Mouse (Mus musculus): ENCODE measurements around the gene Etv4. TPM values are rescaled to one million over a fixed set of nuclear protein-coding genes. Genes with fewer than 3 reads are reported as not detected.

The Etv4 gene
- polyA plus RNA-seq, 1 experiment from 2014 or later = 15.4 TPM

- no peak overlapping the region for H3K27ac ChIP-seq
- ATAC-seq (ENCODE audit: low FRiP score, low read depth) = no peak
- peaks cover 86% of the 10 kb centered on the region for H3K36me3 ChIP-seq
- H3K4me1 ChIP-seq = no peaks in the 10 kb centered on the region
- H3K27me3 ChIP-seq (replicated peaks) = no peaks in the 10 kb centered on the region
- H3K4me3 ChIP-seq = no peak overlapping the region
- no peak overlapping the region for H3K9ac ChIP-seq
- H3K4me2 ChIP-seq (replicated peaks) = no peak overlapping the region
- no peaks in the 10 kb centered on the region for H3K9me3 ChIP-seq
- WGBS = 94% methylated on average over 8 of the region's 8 CpGs
These were observed 27.8 kb downstream of the Etv4 start for GRCm38 (mm10) chr11:101757366-101757765.

DNA sequence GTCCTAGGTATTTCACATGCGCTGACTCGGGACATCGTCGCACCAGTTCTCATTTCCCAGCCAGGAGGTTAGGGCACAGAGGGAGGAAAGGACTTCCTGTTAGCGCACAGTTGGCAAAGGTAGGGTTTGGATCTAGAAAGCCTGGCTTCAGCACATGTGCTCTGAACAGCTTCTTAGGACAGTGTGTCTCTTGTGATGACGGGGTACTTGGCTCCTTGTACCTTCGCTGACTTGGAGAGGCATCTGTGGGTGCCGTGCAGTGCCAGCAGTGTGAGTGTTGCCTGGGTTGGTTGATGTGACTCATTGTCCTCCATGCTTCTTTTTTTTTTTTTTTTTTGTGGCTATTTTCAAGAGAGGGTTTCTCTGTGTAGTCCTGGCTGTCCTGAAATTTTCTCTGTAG lies 28.6 kb downstream of the Etv4 start:
- H3K9me3 ChIP-seq = no peaks in the 10 kb centered on the region
- WGBS = 95% methylated on average over 8 of the region's 8 CpGs
- H3K27ac ChIP-seq = no peak overlapping the region
- no peak overlapping the region for H3K4me3 ChIP-seq
- no peaks in the 10 kb centered on the region for H3K27me3 ChIP-seq (replicated peaks)
- peaks cover 86% of the 10 kb centered on the region for H3K36me3 ChIP-seq
- H3K9ac ChIP-seq = no peak overlapping the region
- no peak for ATAC-seq (ENCODE audit: low FRiP score, low read depth)
- H3K4me1 ChIP-seq = no peaks in the 10 kb centered on the region
- H3K4me2 ChIP-seq (replicated peaks) = no peak overlapping the region

GRCm38 (mm10) chr11:101733596-101733995 lies 51.6 kb downstream of the Etv4 start:
- 37% methylated on average over 9 of the region's 9 CpGs for WGBS
- no peak overlapping the region for H3K27ac ChIP-seq

DNA sequence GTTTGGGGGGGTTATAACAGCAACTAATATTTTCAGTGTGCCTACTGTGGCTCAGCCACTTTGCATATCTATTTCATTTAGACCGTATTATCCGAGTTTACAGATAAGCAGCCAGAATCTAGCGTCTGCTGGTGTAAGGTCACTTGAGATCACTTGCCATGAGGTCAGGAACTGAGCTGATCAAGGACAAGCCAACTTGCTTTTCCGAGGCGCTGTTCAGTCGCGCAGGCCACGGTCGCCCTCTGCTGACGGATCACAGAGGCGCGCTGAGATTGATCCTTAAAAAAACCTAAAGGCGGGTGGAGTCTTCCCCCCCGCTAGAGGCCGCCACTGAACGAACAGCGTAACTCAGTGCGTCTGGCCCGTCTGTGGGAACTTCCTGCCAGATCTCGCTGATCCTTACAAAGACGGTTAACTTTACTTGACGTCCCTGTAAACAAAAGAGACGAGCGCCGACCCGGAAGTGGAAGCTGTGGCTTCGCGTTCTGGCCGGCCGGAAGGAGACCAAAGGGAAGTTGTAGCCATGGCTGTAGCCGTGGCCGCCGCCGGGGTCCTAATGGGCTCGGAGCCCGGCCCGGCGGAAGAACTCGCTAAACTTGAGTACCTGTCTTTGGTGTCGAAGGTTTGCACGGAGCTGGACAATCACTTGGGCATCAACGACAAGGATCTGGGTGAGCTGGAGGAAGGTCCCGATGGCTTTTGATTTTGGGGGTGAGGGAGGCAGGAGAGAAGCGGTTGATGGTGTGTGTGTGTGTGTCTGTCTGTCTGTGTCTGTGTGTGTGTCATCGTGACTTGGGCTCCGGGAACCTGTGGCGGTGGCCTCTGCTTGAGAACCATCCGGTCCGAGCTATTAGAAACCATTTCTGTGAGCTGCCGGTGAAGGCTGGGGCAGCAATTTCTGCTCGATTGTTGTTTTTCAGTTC lies 52.4 kb downstream of the Etv4 start, which contains the start of gene Dhx8:
Gene Dhx8, plus strand, starts transcription at position 402 of the 923 bp plus-strand sequence.
- no peak within 1 kb of the TSS for H3K27ac ChIP-seq
- peaks cover 27% of the 10 kb centered on the region for H3K36me3 ChIP-seq
- H3K9ac ChIP-seq = peak within 1 kb of the TSS; percentile 71
- ATAC-seq (ENCODE audit: low FRiP score, low read depth) = peak; percentile 94
- H3K4me2 ChIP-seq (replicated peaks) = peak within 1 kb of the TSS; percentile 68
- peaks cover 5% of the 10 kb centered on the region for H3K4me1 ChIP-seq
- H3K4me3 ChIP-seq = peak within 1 kb of the TSS; percentile 64
- WGBS = under 1% methylated on average over 51 of the region's 51 CpGs
- no peaks in the 10 kb centered on the region for H3K9me3 ChIP-seq
- H3K27me3 ChIP-seq (replicated peaks) = no peaks in the 10 kb centered on the region

More at GRCm38 (mm10) chr11:101733596-101733995, 51.6 kb downstream of the Etv4 start:
- Histone ChIP-seq H3K27me3 (replicated peaks) (no peaks in the 10 kb centered on the region), H3K9ac (peak overlapping the region; percentile 71), H3K4me2 (replicated peaks) (peak overlapping the region; percentile 68), H3K4me1 (peaks cover 5% of the 10 kb centered on the region), H3K9me3 (no peaks in the 10 kb centered on the region), H3K4me3 (peak overlapping the region; percentile 64), H3K36me3 (peaks cover 34% of the 10 kb centered on the region)
- no peak for ATAC-seq (ENCODE audit: low FRiP score, low read depth)

GRCm38 (mm10) chr11:101729308-101729707 lies 55.9 kb downstream of the Etv4 start:
- no peak for ATAC-seq (ENCODE audit: low FRiP score, low read depth)
- WGBS = 70% methylated on average over 3 of the region's 3 CpGs

GRCm38 (mm10) chr11:101726765-101727164 lies 58.4 kb downstream of the Etv4 start:
- 0 out of 2 replicates have a peak, but pooled peaks have one; percentile 25 for ATAC-seq (ENCODE audit: low FRiP score, low read depth)
- 0 out of 2 replicates have a peak overlapping the region, but pooled peaks have one; percentile 17 for H3K9ac ChIP-seq
- WGBS = 7% methylated on average over 2 of the region's 2 CpGs
- no peaks in the 10 kb centered on the region for H3K36me3 ChIP-seq
- no peak overlapping the region for H3K4me3 ChIP-seq
- no peaks in the 10 kb centered on the region for H3K27me3 ChIP-seq (replicated peaks)
- no peaks in the 10 kb centered on the region for H3K9me3 ChIP-seq
- H3K4me1 ChIP-seq = peaks cover 8% of the 10 kb centered on the region
- no peak overlapping the region for H3K4me2 ChIP-seq (replicated peaks)
- peak overlapping the region; percentile 8; the same call in 1 of the 2 replicates for H3K27ac ChIP-seq

More at GRCm38 (mm10) chr11:101729308-101729707, 55.9 kb downstream of the Etv4 start:
- Histone ChIP-seq H3K9me3 (no peaks in the 10 kb centered on the region), H3K27ac (no peak overlapping the region), H3K4me2 (replicated peaks) (no peak overlapping the region), H3K4me3 (no peak overlapping the region), H3K36me3 (no peaks in the 10 kb centered on the region), H3K4me1 (peaks cover 14% of the 10 kb centered on the region), H3K27me3 (replicated peaks) (no peaks in the 10 kb centered on the region), H3K9ac (no peak overlapping the region)

DNA sequence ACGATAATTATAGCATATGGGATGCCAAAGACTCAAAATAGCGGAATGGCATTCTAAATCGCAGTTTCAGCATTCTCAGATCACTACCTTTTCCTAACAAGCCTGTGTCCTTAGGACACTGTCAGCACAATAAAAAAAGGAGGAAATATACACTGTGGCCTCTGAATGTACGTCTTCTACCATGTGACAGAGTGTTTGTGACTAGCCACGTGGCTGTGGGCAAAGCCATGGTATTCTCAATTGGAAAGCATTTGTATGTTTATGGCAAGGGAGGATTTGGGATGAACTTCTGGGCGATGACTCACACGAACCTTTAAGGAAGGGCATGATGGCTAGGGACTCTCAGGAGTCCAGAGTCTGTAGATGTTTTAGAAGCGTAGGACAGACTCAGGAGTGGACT lies 60.1 kb downstream of the Etv4 start:
- no peak for ATAC-seq (ENCODE audit: low FRiP score, low read depth)
- 82% methylated on average over 8 of the region's 8 CpGs for WGBS
- Histone ChIP-seq H3K4me1 (peaks cover 8% of the 10 kb centered on the region), H3K36me3 (no peaks in the 10 kb centered on the region), H3K27ac (no peak overlapping the region), H3K9me3 (no peaks in the 10 kb centered on the region), H3K4me2 (replicated peaks) (no peak overlapping the region), H3K4me3 (no peak overlapping the region), H3K27me3 (replicated peaks) (no peaks in the 10 kb centered on the region), H3K9ac (no peak overlapping the region)

DNA sequence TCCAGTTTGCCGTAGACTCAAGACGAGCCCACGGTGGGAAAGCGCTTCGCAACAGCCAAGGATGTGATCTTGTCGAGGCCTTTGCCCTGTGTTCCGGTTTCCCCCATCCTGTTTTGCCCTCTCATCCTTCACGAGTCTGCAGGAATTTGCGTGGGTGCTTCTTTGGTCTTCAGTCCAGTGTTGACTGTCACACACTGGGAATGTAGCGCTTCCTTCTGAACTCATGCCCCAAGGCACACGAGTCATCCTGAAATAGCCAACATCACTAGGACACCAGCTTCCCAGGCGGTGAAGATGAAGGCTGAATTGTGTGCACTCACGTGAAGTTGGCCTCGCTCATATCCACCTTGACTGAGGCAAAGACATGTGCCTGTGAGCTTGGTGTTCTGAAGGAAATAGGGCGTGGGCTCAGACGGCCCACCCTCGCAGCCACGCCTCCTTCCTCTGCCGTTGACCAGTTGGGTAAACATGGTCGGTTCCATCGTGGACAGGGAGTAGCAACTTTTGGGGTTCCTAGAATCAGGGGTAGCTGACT lies 65.1 kb downstream of the Etv4 start:
- no peaks in the 10 kb centered on the region for H3K27me3 ChIP-seq (replicated peaks)
- no peak overlapping the region for H3K9ac ChIP-seq
- H3K4me3 ChIP-seq = no peak overlapping the region
- H3K27ac ChIP-seq = no peak overlapping the region
- WGBS = 84% methylated on average over 21 of the region's 21 CpGs
- H3K4me2 ChIP-seq (replicated peaks) = no peak overlapping the region
- H3K9me3 ChIP-seq = no peaks in the 10 kb centered on the region
- no peak for ATAC-seq (ENCODE audit: low FRiP score, low read depth)
- no peaks in the 10 kb centered on the region for H3K36me3 ChIP-seq
- H3K4me1 ChIP-seq = 0 out of 2 replicates have a peak, but pooled peaks cover 7% of the 10 kb centered on the region

Other genes starting within 250 kb of the Etv4 start
- 10.0 TPM in 2 replicates for gene Brca1, start 233.4 kb downstream of the Etv4 start, polyA plus RNA-seq (2016; fragmentation: Nextera tagmentation; extraction: Ambion mirVana)
- 116 and 123 TPM in 2 replicates for gene Nbr1, start 233.2 kb downstream of the Etv4 start, polyA plus RNA-seq (2016; fragmentation: Nextera tagmentation; extraction: Ambion mirVana)
- 2.8 TPM in 2 replicates for gene Tmem106a, start 203.1 kb downstream of the Etv4 start, polyA plus RNA-seq (2016; fragmentation: Nextera tagmentation; extraction: Ambion mirVana)
- gene Gm11634, start 186.1 kb downstream of the Etv4 start, polyA plus RNA-seq (2016; fragmentation: Nextera tagmentation; extraction: Ambion mirVana) = not detected in 2 replicates
- gene Rdm1, start 158.2 kb downstream of the Etv4 start, polyA plus RNA-seq (2016; fragmentation: Nextera tagmentation; extraction: Ambion mirVana) = 28.3 and 35.0 TPM in 2 replicates
- gene Arl4d, start 119.8 kb downstream of the Etv4 start, polyA plus RNA-seq (2016; fragmentation: Nextera tagmentation; extraction: Ambion mirVana) = 23.1 and 24.7 TPM in 2 replicates
- gene Dhx8, start 52.5 kb downstream of the Etv4 start, polyA plus RNA-seq (2016; fragmentation: Nextera tagmentation; extraction: Ambion mirVana) = 40.0 and 43.2 TPM in 2 replicates
- gene Meox1, start 109.0 kb upstream of the Etv4 start, polyA plus RNA-seq (2016; fragmentation: Nextera tagmentation; extraction: Ambion mirVana) = 5.4 and 8.0 TPM in 2 replicates
- gene Sost, start 181.6 kb upstream of the Etv4 start, polyA plus RNA-seq (2016; fragmentation: Nextera tagmentation; extraction: Ambion mirVana) = 0.20 and 0.22 TPM in 2 replicates
- not detected in 2 replicates for gene Cfap97d1, start 198.9 kb upstream of the Etv4 start, polyA plus RNA-seq (2016; fragmentation: Nextera tagmentation; extraction: Ambion mirVana)
- 13.0 and 15.6 TPM in 2 replicates for gene Dusp3, start 201.6 kb upstream of the Etv4 start, polyA plus RNA-seq (2016; fragmentation: Nextera tagmentation; extraction: Ambion mirVana)
- 45.2 and 47.2 TPM in 2 replicates for gene Mpp3, start 243.1 kb upstream of the Etv4 start, polyA plus RNA-seq (2016; fragmentation: Nextera tagmentation; extraction: Ambion mirVana)

Measured in neural tube, embryonic 12.5 days (tissue).